Mouse (Mus musculus): ENCODE measurements around the gene Fbxw28.
"Not testable (repeated sequence)": the region's sequence is repeated elsewhere in the genome, so short reads cannot be mapped to it uniquely, and the experiment has no call there.

The Fbxw28 gene

GRCm38 (mm10) chr9:109339559-109339958, at the start of gene Fbxw28:
Gene Fbxw28, minus strand, starts transcription at chr9:109339659.
- DNase-seq (ENCODE audit: low spot score), result not testable (repeated sequence)

DNA sequence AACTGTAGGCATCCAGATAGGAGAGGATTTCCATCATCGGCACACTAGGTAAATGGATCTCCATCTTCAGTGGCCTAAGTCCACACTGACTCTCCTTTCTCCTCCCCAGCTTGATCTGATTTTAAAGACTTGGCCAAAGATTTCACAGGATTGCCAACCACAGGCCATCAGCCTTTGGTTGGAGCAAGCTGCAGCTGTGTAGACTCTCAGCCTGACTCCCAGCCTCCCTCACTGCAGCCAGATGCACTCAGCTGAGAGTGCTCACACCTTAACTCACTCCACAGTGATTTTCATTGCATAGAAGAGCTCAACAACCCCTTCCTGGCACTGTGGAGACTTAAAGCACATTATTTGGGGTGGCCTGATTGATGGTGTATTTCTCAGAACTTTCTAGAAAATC, 51.9 kb downstream of the Fbxw28 start, which contains the start of gene Fbxw14:
TSS of gene Fbxw14 (minus strand) at position 101 of the 400 bp plus-strand sequence.
- not testable (repeated sequence) for DNase-seq (ENCODE audit: low spot score)

All from layer of hippocampus, adult 11-12 months (tissue).